Mouse (Mus musculus): Measurements from ENCODE around the gene Creb3. TPM values are rescaled to one million over a fixed set of nuclear protein-coding genes. Genes with fewer than 3 reads are reported as not detected.

Gene Creb3
- polyA plus RNA-seq, 1 experiment: 52.4 TPM

DNA sequence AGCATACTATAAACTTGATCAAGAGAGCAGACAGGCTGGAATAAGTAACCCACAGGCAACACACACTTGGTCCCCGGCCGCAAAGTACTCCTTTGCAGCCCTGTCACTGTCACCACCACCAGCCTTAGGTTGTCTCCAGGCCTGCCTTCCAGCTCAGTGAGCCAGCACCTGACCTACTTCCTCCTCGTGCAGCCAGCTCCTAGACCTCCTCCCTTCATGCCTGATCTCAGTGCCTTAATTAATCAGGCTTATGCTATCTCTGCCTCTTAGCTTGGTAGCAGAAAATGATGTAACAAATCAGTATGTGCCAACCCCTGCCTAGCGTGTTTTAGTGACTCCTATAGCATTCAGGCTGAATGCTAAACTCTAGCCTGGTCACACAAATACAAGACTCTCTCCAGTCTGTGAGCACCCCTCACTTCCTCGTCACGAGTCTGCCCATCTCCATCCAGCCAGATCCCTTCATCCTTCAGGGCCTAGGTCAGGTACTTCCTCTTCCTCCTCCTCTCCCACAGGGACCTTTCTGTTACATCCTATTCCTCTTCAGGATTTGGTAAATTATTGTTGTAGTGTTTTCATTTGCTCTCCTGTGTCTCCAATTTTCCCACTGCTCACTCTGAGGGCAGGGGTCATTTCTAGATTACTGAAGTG lies 9.4 kb downstream of the Creb3 start:
- H3K4me3 ChIP-seq (ENCODE audit: insufficient read depth, poor library complexity, severe bottlenecking): no peak overlapping the region
- no peaks in the 10 kb centered on the region for H3K79me3 ChIP-seq (ENCODE audit: low read depth)
- peaks cover 46% of the 10 kb centered on the region for H3K36me3 ChIP-seq (ENCODE audit: control insufficient read depth, insufficient read depth)
- H3K79me2 ChIP-seq (ENCODE audit: control insufficient read depth, insufficient read depth): peaks cover 3% of the 10 kb centered on the region
- peak overlapping the region; percentile 23 for H3ac ChIP-seq (ENCODE audit: control insufficient read depth, insufficient read length, low read depth)
- no peaks in the 10 kb centered on the region for H3K27me3 ChIP-seq (ENCODE audit: control insufficient read depth, insufficient read depth, insufficient read length)
- TF ChIP-seq FOSL1 (IDR thresholded peaks at IDR 0.05; ENCODE audit: insufficient read depth, low read length, poor library complexity, severe bottlenecking) (no peak), MAX (IDR thresholded peaks at IDR 0.05) (no peak), CEBPB (IDR thresholded peaks at IDR 0.05; ENCODE audit: low read depth) (no peak), CTCF (IDR thresholded peaks at IDR 0.05; ENCODE audit: control insufficient read depth, insufficient read depth, insufficient read length) (no peak), USF1 (IDR thresholded peaks at IDR 0.05; ENCODE audit: low read depth) (no peak), MYOD1 (IDR thresholded peaks at IDR 0.05; ENCODE audit: control insufficient read depth, insufficient read length, low read depth) (no peak), MYOG (IDR thresholded peaks at IDR 0.05; ENCODE audit: control insufficient read depth, extremely low read depth, insufficient read length) (no peak)

DNA sequence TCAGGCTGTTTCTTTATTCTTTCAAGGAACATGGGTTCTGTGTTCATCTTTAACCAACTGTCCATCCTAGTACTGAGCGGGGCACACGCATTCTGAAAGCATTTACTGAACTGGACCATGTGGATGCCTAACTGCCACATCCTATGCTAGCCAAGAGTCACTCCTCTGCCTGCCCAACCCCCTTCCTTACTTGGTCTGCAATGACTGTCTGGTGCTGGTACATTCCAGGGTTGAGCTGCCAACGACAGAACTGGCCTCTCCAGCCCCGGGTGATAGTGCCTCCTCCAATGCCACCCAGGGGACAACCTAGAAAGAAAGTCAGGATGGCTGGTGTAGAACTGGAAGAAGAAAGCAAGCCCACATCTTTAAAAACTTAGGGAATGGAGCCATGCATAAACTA lies 11.4 kb downstream of the Creb3 start:
- Histone ChIP-seq H3K36me3 (ENCODE audit: control insufficient read depth, insufficient read depth) (peaks cover 26% of the 10 kb centered on the region), H3K79me3 (ENCODE audit: low read depth) (no peaks in the 10 kb centered on the region), H3K27me3 (ENCODE audit: control insufficient read depth, insufficient read depth, insufficient read length) (no peaks in the 10 kb centered on the region), H3K4me3 (ENCODE audit: insufficient read depth, poor library complexity, severe bottlenecking) (no peak overlapping the region), H3ac (ENCODE audit: control insufficient read depth, insufficient read length, low read depth) (no peak overlapping the region), H3K79me2 (ENCODE audit: control insufficient read depth, insufficient read depth) (peaks cover 21% of the 10 kb centered on the region)
- no peak for TF ChIP-seq FOSL1 (IDR thresholded peaks at IDR 0.05; ENCODE audit: insufficient read depth, low read length, poor library complexity, severe bottlenecking)
- TF ChIP-seq MYOD1 (IDR thresholded peaks at IDR 0.05; ENCODE audit: control insufficient read depth, insufficient read length, low read depth): no peak
- TF ChIP-seq CTCF (IDR thresholded peaks at IDR 0.05; ENCODE audit: control insufficient read depth, insufficient read depth, insufficient read length): no peak
- TF ChIP-seq MAX (IDR thresholded peaks at IDR 0.05): no peak
- no peak for TF ChIP-seq MYOG (IDR thresholded peaks at IDR 0.05; ENCODE audit: control insufficient read depth, extremely low read depth, insufficient read length)
- no peak for TF ChIP-seq USF1 (IDR thresholded peaks at IDR 0.05; ENCODE audit: low read depth)
- no peak for TF ChIP-seq CEBPB (IDR thresholded peaks at IDR 0.05; ENCODE audit: low read depth)

- H3K27me3 ChIP-seq (ENCODE audit: control insufficient read depth, insufficient read depth, insufficient read length): no peaks in the 10 kb centered on the region
- TF ChIP-seq MAX (IDR thresholded peaks at IDR 0.05) (no peak), FOSL1 (IDR thresholded peaks at IDR 0.05; ENCODE audit: insufficient read depth, low read length, poor library complexity, severe bottlenecking) (no peak), MYOD1 (IDR thresholded peaks at IDR 0.05; ENCODE audit: control insufficient read depth, insufficient read length, low read depth) (no peak), USF1 (IDR thresholded peaks at IDR 0.05; ENCODE audit: low read depth) (no peak), CTCF (IDR thresholded peaks at IDR 0.05; ENCODE audit: control insufficient read depth, insufficient read depth, insufficient read length) (no peak), MYOG (IDR thresholded peaks at IDR 0.05; ENCODE audit: control insufficient read depth, extremely low read depth, insufficient read length) (no peak), CEBPB (IDR thresholded peaks at IDR 0.05; ENCODE audit: low read depth) (no peak)
- peaks cover 33% of the 10 kb centered on the region for H3K79me2 ChIP-seq (ENCODE audit: control insufficient read depth, insufficient read depth)
- no peak overlapping the region for H3K4me3 ChIP-seq (ENCODE audit: insufficient read depth, poor library complexity, severe bottlenecking)
- H3K79me3 ChIP-seq (ENCODE audit: low read depth): peaks cover 3% of the 10 kb centered on the region
- peaks cover 12% of the 10 kb centered on the region for H3K36me3 ChIP-seq (ENCODE audit: control insufficient read depth, insufficient read depth)
- H3ac ChIP-seq (ENCODE audit: control insufficient read depth, insufficient read length, low read depth): no peak overlapping the region
These were observed 13.2 kb downstream of the Creb3 start for GRCm38 (mm10) chr4:43575356-43575755.

- Histone ChIP-seq H3K4me3 (ENCODE audit: insufficient read depth, poor library complexity, severe bottlenecking) (peak overlapping the region; percentile 75), H3K36me3 (ENCODE audit: control insufficient read depth, insufficient read depth) (peaks cover 23% of the 10 kb centered on the region), H3K79me3 (ENCODE audit: low read depth) (peaks cover 3% of the 10 kb centered on the region), H3ac (ENCODE audit: control insufficient read depth, insufficient read length, low read depth) (peak overlapping the region; percentile 99), H3K27me3 (ENCODE audit: control insufficient read depth, insufficient read depth, insufficient read length) (no peaks in the 10 kb centered on the region), H3K79me2 (ENCODE audit: control insufficient read depth, insufficient read depth) (peaks cover 33% of the 10 kb centered on the region)
- TF ChIP-seq MYOG (IDR thresholded peaks at IDR 0.05; ENCODE audit: control insufficient read depth, extremely low read depth, insufficient read length) (no peak), CTCF (IDR thresholded peaks at IDR 0.05; ENCODE audit: control insufficient read depth, insufficient read depth, insufficient read length) (no peak), CEBPB (IDR thresholded peaks at IDR 0.05; ENCODE audit: low read depth) (no peak), MAX (IDR thresholded peaks at IDR 0.05) (no peak), FOSL1 (IDR thresholded peaks at IDR 0.05; ENCODE audit: insufficient read depth, low read length, poor library complexity, severe bottlenecking) (no peak), USF1 (IDR thresholded peaks at IDR 0.05; ENCODE audit: low read depth) (no peak), MYOD1 (IDR thresholded peaks at IDR 0.05; ENCODE audit: control insufficient read depth, insufficient read length, low read depth) (no peak)
These were observed 15.2 kb downstream of the Creb3 start for GRCm38 (mm10) chr4:43577237-43577881.

DNA sequence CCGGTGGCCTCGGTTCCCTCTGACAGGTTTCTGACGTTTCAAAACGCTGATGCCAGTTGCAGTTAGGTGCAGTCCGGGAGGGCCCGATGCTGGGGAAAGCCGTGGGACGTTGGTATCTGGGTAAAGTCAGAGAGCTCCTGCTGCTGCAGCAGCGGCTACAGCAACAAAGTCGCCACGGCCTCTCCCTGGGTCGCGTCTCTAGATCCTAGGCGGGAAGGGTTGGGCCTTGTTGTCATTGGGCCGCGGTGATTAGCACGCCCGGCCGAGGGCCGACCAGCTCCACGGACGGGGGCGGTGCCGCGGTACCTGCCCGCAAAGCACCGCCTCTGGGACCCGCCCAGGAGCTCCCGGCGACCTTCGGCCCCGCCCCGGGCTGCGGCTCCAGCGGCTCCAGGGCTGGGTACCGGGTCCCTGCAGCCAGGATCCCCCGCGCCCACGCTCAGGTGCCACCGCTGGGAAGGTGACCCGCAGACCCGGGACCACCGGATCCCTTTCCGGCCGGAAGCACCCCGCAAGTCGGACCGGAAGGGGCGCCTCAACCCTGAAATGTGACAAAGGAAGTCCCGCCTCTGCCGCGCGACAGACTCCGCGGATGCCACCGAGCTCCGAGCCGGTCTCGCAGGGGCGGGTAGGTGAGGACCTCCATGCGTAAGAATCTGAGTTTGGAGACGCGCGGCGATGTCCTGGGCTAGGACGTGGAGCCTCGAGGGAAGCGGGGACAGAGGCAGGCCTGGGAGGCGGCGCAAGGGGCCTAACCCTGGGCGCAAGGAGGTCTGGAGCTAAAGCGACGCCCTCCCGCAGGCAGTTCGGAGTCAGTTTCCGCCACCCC lies 16.5 kb downstream of the Creb3 start, which contains the start of the genes Rgp1 and Gba2:
Gene Rgp1, plus strand, starts transcription at position 340 of the 829 bp plus-strand sequence.
Gene Gba2, minus strand, starts transcription at position 498 of the 829 bp plus-strand sequence.
- H3K4me3 ChIP-seq (ENCODE audit: insufficient read depth, poor library complexity, severe bottlenecking): peak within 1 kb of the TSS; percentile 75
- H3ac ChIP-seq (ENCODE audit: control insufficient read depth, insufficient read length, low read depth): peak within 1 kb of the TSS; percentile 99
- H3K27me3 ChIP-seq (ENCODE audit: control insufficient read depth, insufficient read depth, insufficient read length): no peaks in the 10 kb centered on the region
- no peak for TF ChIP-seq USF1 (IDR thresholded peaks at IDR 0.05; ENCODE audit: low read depth)
- peak; percentile 28 for TF ChIP-seq MAX (IDR thresholded peaks at IDR 0.05)
- TF ChIP-seq CEBPB (IDR thresholded peaks at IDR 0.05; ENCODE audit: low read depth): no peak
- TF ChIP-seq MYOD1 (IDR thresholded peaks at IDR 0.05; ENCODE audit: control insufficient read depth, insufficient read length, low read depth): no peak
- TF ChIP-seq FOSL1 (IDR thresholded peaks at IDR 0.05; ENCODE audit: insufficient read depth, low read length, poor library complexity, severe bottlenecking): no peak
- H3K79me2 ChIP-seq (ENCODE audit: control insufficient read depth, insufficient read depth): peaks cover 33% of the 10 kb centered on the region
- H3K79me3 ChIP-seq (ENCODE audit: low read depth): peaks cover 3% of the 10 kb centered on the region
- peaks cover 31% of the 10 kb centered on the region for H3K36me3 ChIP-seq (ENCODE audit: control insufficient read depth, insufficient read depth)
